Mouse (Mus musculus) hindbrain, embryonic 13.5 days (tissue): ENCODE measurements at regions not wholly inside any gene's neighbourhood (a gene's known extent, or its start where the extent isn't known, plus 50 kb on each side); places are given as distances from the start of the nearest gene placed in this dataset.

Experiments
- ATAC-seq: fragments of 200-750 bp; cut with Nextera tagmentation; 2 replicates; pipeline ENCODE4 v1.8.0; 2017; ENCODE audit warnings: moderate TSS enrichment; ENCODE audit not compliant: low FRiP score
- H3K27ac ChIP-seq: fragments of 300-500 bp; sonication (generic); 2 replicates; pipeline ENCODE4 v1.5.1; 2015; ENCODE audit warnings: inconsistent platforms, mild to moderate bottlenecking, moderate library complexity
- H3K27me3 ChIP-seq: fragments of 300-500 bp; sonication (generic); 2 replicates; pipeline ENCODE4 v1.6.1; 2015; ENCODE audit warnings: mild to moderate bottlenecking, inconsistent platforms
- H3K36me3 ChIP-seq: fragments of 300-500 bp; sonication (generic); 2 replicates; pipeline ENCODE4 v1.6.1; 2015; ENCODE audit warnings: mild to moderate bottlenecking, inconsistent platforms
- H3K4me1 ChIP-seq: fragments of 300-500 bp; sonication (generic); replicated peaks from 2 replicates; pipeline ENCODE4 v1.6.1; 2015; ENCODE audit warnings: inconsistent platforms
- H3K4me2 ChIP-seq: fragments of 300-500 bp; sonication (generic); 2 replicates; pipeline ENCODE4 v1.6.1; 2015; ENCODE audit warnings: inconsistent platforms, mild to moderate bottlenecking, moderate library complexity
- H3K4me3 ChIP-seq: fragments of 300-500 bp; sonication (generic); 2 replicates; pipeline ENCODE4 v1.5.1; 2015; ENCODE audit warnings: mild to moderate bottlenecking, inconsistent platforms
- H3K9ac ChIP-seq: fragments of 300-500 bp; sonication (generic); 2 replicates; pipeline ENCODE4 v1.6.1; 2015; ENCODE audit warnings: mild to moderate bottlenecking, inconsistent platforms
- H3K9me3 ChIP-seq: fragments of 300-500 bp; sonication (generic); 2 replicates; pipeline ENCODE4 v1.6.1; 2016; ENCODE audit warnings: inconsistent platforms
- WGBS: fragments of 180-500 bp; shearing (Covaris S2); methylation state at CpG from one replicate; pipeline ENCODE4 v1.1.7; 2015; 5-methylcytosine and 5-hydroxymethylcytosine counted together

GRCm38 (mm10) chr13:51962676-51963075, 116.2 kb downstream of the Gadd45g start:
- Histone ChIP-seq H3K4me2 (no peak overlapping the region), H3K27ac (no peak overlapping the region)
- 34% methylated on average over 5 of the region's 5 CpGs for WGBS

GRCm38 (mm10) chr13:51963966-51964365, 117.5 kb downstream of the Gadd45g start:
- Histone ChIP-seq H3K9ac (no peak overlapping the region), H3K9me3 (no peaks in the 10 kb centered on the region), H3K36me3 (no peaks in the 10 kb centered on the region), H3K27me3 (0 out of 2 replicates have a peak, but pooled peaks cover 5% of the 10 kb centered on the region), H3K4me3 (no peak overlapping the region), H3K4me1 (peaks cover 15% of the 10 kb centered on the region), H3K27ac (no peak overlapping the region), H3K4me2 (no peak overlapping the region)
- no peak for ATAC-seq
- 80% methylated on average over 6 of the region's 6 CpGs for WGBS

More at GRCm38 (mm10) chr13:51962676-51963075, 116.2 kb downstream of the Gadd45g start:
- no peaks in the 10 kb centered on the region for H3K36me3 ChIP-seq
- no peak for ATAC-seq
- H3K4me1 ChIP-seq: peaks cover 15% of the 10 kb centered on the region
- H3K9me3 ChIP-seq: no peaks in the 10 kb centered on the region
- 0 out of 2 replicates have a peak, but pooled peaks cover under 1% of the 10 kb centered on the region for H3K27me3 ChIP-seq
- no peak overlapping the region for H3K4me3 ChIP-seq
- H3K9ac ChIP-seq: no peak overlapping the region

GRCm38 (mm10) chr13:51964416-51964815, 117.9 kb downstream of the Gadd45g start:
- peaks cover 15% of the 10 kb centered on the region for H3K4me1 ChIP-seq
- H3K9ac ChIP-seq: no peak overlapping the region
- no peak overlapping the region for H3K4me3 ChIP-seq
- 0 out of 2 replicates have a peak, but pooled peaks cover 9% of the 10 kb centered on the region for H3K27me3 ChIP-seq
- no peak for ATAC-seq
- no peak overlapping the region for H3K27ac ChIP-seq
- WGBS: 50% methylated on average over 6 of the region's 6 CpGs
- no peaks in the 10 kb centered on the region for H3K36me3 ChIP-seq
- H3K4me2 ChIP-seq: no peak overlapping the region
- no peaks in the 10 kb centered on the region for H3K9me3 ChIP-seq

GRCm38 (mm10) chr13:51964921-51965320, 118.4 kb downstream of the Gadd45g start:
- ATAC-seq: no peak
- H3K27ac ChIP-seq: no peak overlapping the region

GRCm38 (mm10) chr13:51968103-51968502, 121.6 kb downstream of the Gadd45g start:
- no peak overlapping the region for H3K27ac ChIP-seq
- 90% methylated on average over 6 of the region's 6 CpGs for WGBS
- no peak overlapping the region for H3K4me3 ChIP-seq
- H3K9me3 ChIP-seq: no peaks in the 10 kb centered on the region
- peaks cover 8% of the 10 kb centered on the region; the same call in 1 of the 2 replicates for H3K4me1 ChIP-seq
- H3K9ac ChIP-seq: no peak overlapping the region
- H3K4me2 ChIP-seq: no peak overlapping the region
- no peaks in the 10 kb centered on the region for H3K36me3 ChIP-seq
- 0 out of 2 replicates have a peak, but pooled peaks cover 18% of the 10 kb centered on the region for H3K27me3 ChIP-seq
- no peak for ATAC-seq

More at GRCm38 (mm10) chr13:51964921-51965320, 118.4 kb downstream of the Gadd45g start:
- no peak overlapping the region for H3K4me2 ChIP-seq
- H3K4me1 ChIP-seq: peaks cover 15% of the 10 kb centered on the region
- 70% methylated on average over 2 of the region's 2 CpGs for WGBS
- 0 out of 2 replicates have a peak, but pooled peaks cover 12% of the 10 kb centered on the region for H3K27me3 ChIP-seq
- no peaks in the 10 kb centered on the region for H3K36me3 ChIP-seq
- H3K4me3 ChIP-seq: no peak overlapping the region
- H3K9me3 ChIP-seq: no peaks in the 10 kb centered on the region
- no peak overlapping the region for H3K9ac ChIP-seq

- Histone ChIP-seq H3K27ac (no peak overlapping the region), H3K9me3 (no peaks in the 10 kb centered on the region), H3K4me2 (no peak overlapping the region), H3K9ac (no peak overlapping the region), H3K36me3 (no peaks in the 10 kb centered on the region), H3K27me3 (0 out of 2 replicates have a peak, but pooled peaks cover 18% of the 10 kb centered on the region), H3K4me3 (no peak overlapping the region), H3K4me1 (peaks cover 8% of the 10 kb centered on the region; the same call in 1 of the 2 replicates)
- ATAC-seq: no peak
- WGBS: 84% methylated on average over 9 of the region's 9 CpGs
These were observed 122.3 kb downstream of the Gadd45g start for GRCm38 (mm10) chr13:51968796-51969195.

- WGBS: 86% methylated on average over 11 of the region's 11 CpGs
- H3K36me3 ChIP-seq: no peaks in the 10 kb centered on the region
- H3K27me3 ChIP-seq: peaks cover 23% of the 10 kb centered on the region; the same call in 1 of the 2 replicates
- H3K27ac ChIP-seq: no peak overlapping the region
- H3K4me3 ChIP-seq: no peak overlapping the region
- H3K4me1 ChIP-seq: no peaks in the 10 kb centered on the region
- no peaks in the 10 kb centered on the region for H3K9me3 ChIP-seq
- no peak for ATAC-seq
- H3K4me2 ChIP-seq: no peak overlapping the region
- no peak overlapping the region for H3K9ac ChIP-seq
These were observed 123.6 kb downstream of the Gadd45g start for GRCm38 (mm10) chr13:51970051-51970450.

GRCm38 (mm10) chr13:51972656-51973310, 126.3 kb downstream of the Gadd45g start:
- H3K9ac ChIP-seq: no peak overlapping the region
- H3K4me3 ChIP-seq: no peak overlapping the region
- H3K27me3 ChIP-seq: peaks cover 25% of the 10 kb centered on the region; the same call in 1 of the 2 replicates
- peaks cover 16% of the 10 kb centered on the region for H3K4me1 ChIP-seq
- no peak overlapping the region for H3K4me2 ChIP-seq
- H3K36me3 ChIP-seq: no peaks in the 10 kb centered on the region
- 76% methylated on average over 12 of the region's 12 CpGs for WGBS
- no peak for ATAC-seq
- H3K27ac ChIP-seq: no peak overlapping the region
- H3K9me3 ChIP-seq: 0 out of 2 replicates have a peak, but pooled peaks cover under 1% of the 10 kb centered on the region

GRCm38 (mm10) chr13:51973461-51973860, 127.0 kb downstream of the Gadd45g start:
- Histone ChIP-seq H3K27me3 (peaks cover 23% of the 10 kb centered on the region; the same call in 1 of the 2 replicates), H3K4me2 (no peak overlapping the region), H3K9ac (no peak overlapping the region), H3K9me3 (peaks cover 5% of the 10 kb centered on the region; the same call in 1 of the 2 replicates), H3K36me3 (no peaks in the 10 kb centered on the region), H3K4me1 (peaks cover 16% of the 10 kb centered on the region), H3K27ac (no peak overlapping the region), H3K4me3 (no peak overlapping the region)
- ATAC-seq: no peak
- WGBS: 86% methylated on average over 10 of the region's 10 CpGs

GRCm38 (mm10) chr13:51974101-51974500, 127.6 kb downstream of the Gadd45g start:
- ATAC-seq: no peak
- WGBS: 85% methylated on average over 6 of the region's 6 CpGs
- H3K36me3 ChIP-seq: no peaks in the 10 kb centered on the region
- peaks cover 19% of the 10 kb centered on the region; the same call in 1 of the 2 replicates for H3K27me3 ChIP-seq
- H3K4me2 ChIP-seq: no peak overlapping the region
- H3K4me3 ChIP-seq: no peak overlapping the region
- no peak overlapping the region for H3K9ac ChIP-seq
- H3K27ac ChIP-seq: no peak overlapping the region
- peaks cover 5% of the 10 kb centered on the region; the same call in 1 of the 2 replicates for H3K9me3 ChIP-seq
- peaks cover 16% of the 10 kb centered on the region for H3K4me1 ChIP-seq

- H3K27me3 ChIP-seq: peaks cover 16% of the 10 kb centered on the region; the same call in 1 of the 2 replicates
- H3K27ac ChIP-seq: 0 out of 2 replicates have a peak overlapping the region, but pooled peaks have one; percentile 4
- H3K36me3 ChIP-seq: no peaks in the 10 kb centered on the region
- H3K9ac ChIP-seq: no peak overlapping the region
- no peak overlapping the region for H3K4me2 ChIP-seq
- H3K9me3 ChIP-seq: peaks cover 5% of the 10 kb centered on the region; the same call in 1 of the 2 replicates
- no peak overlapping the region for H3K4me3 ChIP-seq
- no peak for ATAC-seq
- H3K4me1 ChIP-seq: peaks cover 16% of the 10 kb centered on the region
- WGBS: 78% methylated on average over 10 of the region's 10 CpGs
These were observed 128.9 kb downstream of the Gadd45g start for GRCm38 (mm10) chr13:51975330-51975729.

GRCm38 (mm10) chr13:51975801-51976601, 129.5 kb downstream of the Gadd45g start:
- 53% methylated on average over 7 of the region's 7 CpGs for WGBS
- Histone ChIP-seq H3K4me2 (no peak overlapping the region), H3K27me3 (peaks cover 17% of the 10 kb centered on the region; the same call in 1 of the 2 replicates), H3K36me3 (no peaks in the 10 kb centered on the region), H3K27ac (0 out of 2 replicates have a peak overlapping the region, but pooled peaks have one; percentile 4), H3K9me3 (peaks cover 5% of the 10 kb centered on the region; the same call in 1 of the 2 replicates), H3K4me3 (no peak overlapping the region), H3K4me1 (peaks cover 16% of the 10 kb centered on the region), H3K9ac (no peak overlapping the region)
- ATAC-seq: peak; percentile 57; the same call in 1 of the 2 replicates
